Mouse (Mus musculus): ENCODE results near the gene Pyroxd1. TPM values are rescaled to one million over a fixed set of nuclear protein-coding genes. Genes with fewer than 3 reads are reported as not detected.

The Pyroxd1 gene
- polyA plus RNA-seq, 1 experiment from 2014 or later = 6.3 TPM

Other genes with a start within 250 kb of the Pyroxd1 start
- not detected in 2 replicates for gene Slco1a6, start 137.1 kb upstream of the Pyroxd1 start, polyA plus RNA-seq (2015; fragmentation: Nextera tagmentation; extraction: Ambion mirVana)
- gene Iapp, start 47.2 kb upstream of the Pyroxd1 start, polyA plus RNA-seq (2015; fragmentation: Nextera tagmentation; extraction: Ambion mirVana) = 2.0 TPM in 1 of 2 replicates, not detected in the other
- 0.05 TPM in 1 of 2 replicates, not detected in the other for gene Slco1a5, start 22.7 kb upstream of the Pyroxd1 start, polyA plus RNA-seq (2015; fragmentation: Nextera tagmentation; extraction: Ambion mirVana)
- 12.1 and 13.8 TPM in 2 replicates for gene Recql, start 41.4 kb downstream of the Pyroxd1 start, polyA plus RNA-seq (2015; fragmentation: Nextera tagmentation; extraction: Ambion mirVana)
- gene Golt1b, start 41.6 kb downstream of the Pyroxd1 start, polyA plus RNA-seq (2015; fragmentation: Nextera tagmentation; extraction: Ambion mirVana) = 26.1 and 27.3 TPM in 2 replicates
- gene Spx, start 67.8 kb downstream of the Pyroxd1 start, polyA plus RNA-seq (2015; fragmentation: Nextera tagmentation; extraction: Ambion mirVana) = 0.06 and 0.27 TPM in 2 replicates
- gene Gys2, start 127.5 kb downstream of the Pyroxd1 start, polyA plus RNA-seq (2015; fragmentation: Nextera tagmentation; extraction: Ambion mirVana) = 81.0 and 83.9 TPM in 2 replicates
- 15.5 and 17.6 TPM in 2 replicates for gene Ldhb, start 162.3 kb downstream of the Pyroxd1 start, polyA plus RNA-seq (2015; fragmentation: Nextera tagmentation; extraction: Ambion mirVana)
- gene Kcnj8, start 226.0 kb downstream of the Pyroxd1 start, polyA plus RNA-seq (2015; fragmentation: Nextera tagmentation; extraction: Ambion mirVana) = 2.0 and 2.1 TPM in 2 replicates

Measured in liver, embryonic 16.5 days (tissue).